Mouse (Mus musculus) midbrain, embryonic 13.5 days (tissue): Measurements from ENCODE around the gene Phldb1. TPM values are rescaled to one million over a fixed set of nuclear protein-coding genes. Genes with fewer than 3 reads are reported as not detected.

Experiments used
- ATAC-seq: fragments of 200-750 bp; cut with Nextera tagmentation; 2 replicates; pipeline ENCODE4 v1.8.0; 2017; ENCODE audit warnings: mild to moderate bottlenecking, moderate TSS enrichment, moderate library complexity
- H3K27ac ChIP-seq: fragments of 300-500 bp; sonication (generic); 2 replicates; pipeline ENCODE4 v1.5.1; 2015; ENCODE audit warnings: inconsistent platforms, mild to moderate bottlenecking, moderate library complexity
- H3K27me3 ChIP-seq: fragments of 300-500 bp; sonication (generic); 2 replicates; pipeline ENCODE4 v1.6.1; 2015; ENCODE audit warnings: mild to moderate bottlenecking, inconsistent platforms
- H3K36me3 ChIP-seq: fragments of 300-500 bp; sonication (generic); 2 replicates; pipeline ENCODE4 v1.6.1; 2015; ENCODE audit warnings: mild to moderate bottlenecking, inconsistent platforms
- H3K4me1 ChIP-seq: fragments of 300-500 bp; sonication (generic); replicated peaks from 2 replicates; pipeline ENCODE4 v1.6.1; 2015; ENCODE audit warnings: inconsistent platforms
- H3K4me2 ChIP-seq: fragments of 300-500 bp; sonication (generic); replicated peaks from 2 replicates; pipeline ENCODE4 v1.6.1; 2015; ENCODE audit warnings: moderate library complexity, mild to moderate bottlenecking, inconsistent platforms
- H3K4me3 ChIP-seq: fragments of 300-500 bp; sonication (generic); replicated peaks from 2 replicates; pipeline ENCODE4 v1.5.1; 2015; ENCODE audit warnings: mild to moderate bottlenecking, inconsistent platforms
- H3K9ac ChIP-seq: fragments of 300-500 bp; sonication (generic); replicated peaks from 2 replicates; pipeline ENCODE4 v1.6.1; 2015; ENCODE audit warnings: mild to moderate bottlenecking, inconsistent platforms
- H3K9me3 ChIP-seq: fragments of 300-500 bp; sonication (generic); 2 replicates; pipeline ENCODE4 v1.6.1; 2016; ENCODE audit warnings: mild to moderate bottlenecking, inconsistent platforms
- WGBS: fragments of 180-500 bp; shearing (Covaris S2); methylation state at CpG from one replicate; pipeline ENCODE4 v1.1.7; 2015; 5-methylcytosine and 5-hydroxymethylcytosine counted together
- polyA plus RNA-seq: library from polyadenylated mRNA; unstranded; fragments of >200 nt; fragmentation: Nextera tagmentation; extraction: Ambion mirVana; gene quantifications from 2 replicates; pipeline ENCODE4 v1.2.1, GENCODE M21; 2015

The Phldb1 gene
- polyA plus RNA-seq, 1 experiment from 2014 or later, result 55.5 TPM

- ATAC-seq, result no peak
- H3K9me3 ChIP-seq, result no peaks in the 10 kb centered on the region
- no peaks in the 10 kb centered on the region for H3K27me3 ChIP-seq
- H3K4me2 ChIP-seq, result no peak overlapping the region
- no peak overlapping the region for H3K27ac ChIP-seq
- no peak overlapping the region for H3K9ac ChIP-seq
- WGBS, result 95% methylated on average over 29 of the region's 29 CpGs
- no peak overlapping the region for H3K4me3 ChIP-seq
- peaks cover 39% of the 10 kb centered on the region for H3K4me1 ChIP-seq
- peaks cover 75% of the 10 kb centered on the region for H3K36me3 ChIP-seq
Observed at GRCm38 (mm10) chr9:44715705-44716362, 19.2 kb downstream of the Phldb1 start.

- H3K36me3 ChIP-seq, result peaks cover 82% of the 10 kb centered on the region
Observed at GRCm38 (mm10) chr9:44715109-44715508, 19.9 kb downstream of the Phldb1 start.

GRCm38 (mm10) chr9:44713574-44713973 lies 21.4 kb downstream of the Phldb1 start:
- Histone ChIP-seq H3K4me2 (no peak overlapping the region), H3K27ac (no peak overlapping the region), H3K4me1 (peaks cover 32% of the 10 kb centered on the region), H3K27me3 (no peaks in the 10 kb centered on the region; the same call in 1 of the 2 replicates), H3K9ac (no peak overlapping the region), H3K9me3 (no peaks in the 10 kb centered on the region), H3K4me3 (no peak overlapping the region), H3K36me3 (peaks cover 91% of the 10 kb centered on the region)
- WGBS, result 86% methylated on average over 2 of the region's 2 CpGs
- ATAC-seq, result no peak

More at GRCm38 (mm10) chr9:44715109-44715508, 19.9 kb downstream of the Phldb1 start:
- Histone ChIP-seq H3K27ac (no peak overlapping the region), H3K4me1 (peaks cover 34% of the 10 kb centered on the region), H3K4me3 (no peak overlapping the region), H3K9ac (no peak overlapping the region), H3K4me2 (no peak overlapping the region), H3K9me3 (no peaks in the 10 kb centered on the region), H3K27me3 (no peaks in the 10 kb centered on the region)
- WGBS, result 89% methylated on average over 17 of the region's 17 CpGs
- no peak for ATAC-seq

- Histone ChIP-seq H3K4me3 (no peak overlapping the region), H3K27me3 (no peaks in the 10 kb centered on the region; the same call in 1 of the 2 replicates), H3K9me3 (no peaks in the 10 kb centered on the region), H3K4me1 (peaks cover 32% of the 10 kb centered on the region), H3K9ac (no peak overlapping the region), H3K27ac (no peak overlapping the region), H3K4me2 (no peak overlapping the region), H3K36me3 (peaks cover 88% of the 10 kb centered on the region)
- ATAC-seq, result no peak
- WGBS, result 94% methylated on average over 6 of the region's 6 CpGs
Observed at GRCm38 (mm10) chr9:44713080-44713479, 21.9 kb downstream of the Phldb1 start.

GRCm38 (mm10) chr9:44711602-44712001 lies 23.4 kb downstream of the Phldb1 start:
- Histone ChIP-seq H3K27me3 (no peaks in the 10 kb centered on the region; the same call in 1 of the 2 replicates), H3K27ac (no peak overlapping the region), H3K9me3 (no peaks in the 10 kb centered on the region), H3K4me1 (peaks cover 29% of the 10 kb centered on the region), H3K4me2 (no peak overlapping the region), H3K36me3 (peaks cover 86% of the 10 kb centered on the region), H3K9ac (no peak overlapping the region), H3K4me3 (no peak overlapping the region)
- no peak for ATAC-seq
- 70% methylated on average over 17 of the region's 17 CpGs for WGBS

- H3K9ac ChIP-seq, result no peak overlapping the region
- H3K4me1 ChIP-seq, result peaks cover 29% of the 10 kb centered on the region
- 86% methylated on average over 5 of the region's 5 CpGs for WGBS
- H3K9me3 ChIP-seq, result no peaks in the 10 kb centered on the region
- H3K27me3 ChIP-seq, result no peaks in the 10 kb centered on the region; the same call in 1 of the 2 replicates
- ATAC-seq, result no peak
- H3K36me3 ChIP-seq, result peaks cover 86% of the 10 kb centered on the region
- no peak overlapping the region for H3K4me3 ChIP-seq
- no peak overlapping the region for H3K27ac ChIP-seq
- H3K4me2 ChIP-seq, result no peak overlapping the region
Observed at GRCm38 (mm10) chr9:44710213-44710612, 24.8 kb downstream of the Phldb1 start.

- no peaks in the 10 kb centered on the region for H3K9me3 ChIP-seq
- no peak overlapping the region for H3K9ac ChIP-seq
- H3K36me3 ChIP-seq, result peaks cover 86% of the 10 kb centered on the region
- ATAC-seq, result peak; percentile 26; the same call in 1 of the 2 replicates
- H3K4me1 ChIP-seq, result peaks cover 29% of the 10 kb centered on the region
- 40% methylated on average over 2 of the region's 2 CpGs for WGBS
- H3K27ac ChIP-seq, result no peak overlapping the region
- no peaks in the 10 kb centered on the region; the same call in 1 of the 2 replicates for H3K27me3 ChIP-seq
- H3K4me2 ChIP-seq, result no peak overlapping the region
- no peak overlapping the region for H3K4me3 ChIP-seq
Observed at GRCm38 (mm10) chr9:44709600-44709999, 25.4 kb downstream of the Phldb1 start.

- Histone ChIP-seq H3K36me3 (peaks cover 86% of the 10 kb centered on the region), H3K4me3 (peak overlapping the region; percentile 24; the same call in 1 of the 2 replicates), H3K4me2 (peak overlapping the region; percentile 52), H3K27me3 (no peaks in the 10 kb centered on the region; the same call in 1 of the 2 replicates), H3K27ac (no peak overlapping the region), H3K9me3 (no peaks in the 10 kb centered on the region), H3K4me1 (peaks cover 29% of the 10 kb centered on the region), H3K9ac (0 out of 2 replicates have a peak overlapping the region, but pooled peaks have one; percentile 50)
- WGBS, result 17% methylated on average over 6 of the region's 6 CpGs
- ATAC-seq, result peak; percentile 25; the same call in 1 of the 2 replicates
Observed at GRCm38 (mm10) chr9:44708925-44709324, 26.1 kb downstream of the Phldb1 start.

GRCm38 (mm10) chr9:44708429-44708765 lies 26.6 kb downstream of the Phldb1 start:
- H3K27me3 ChIP-seq, result no peaks in the 10 kb centered on the region; the same call in 1 of the 2 replicates
- peak overlapping the region; percentile 52 for H3K4me2 ChIP-seq
- H3K4me1 ChIP-seq, result peaks cover 26% of the 10 kb centered on the region
- WGBS, result 1% methylated on average over 21 of the region's 24 CpGs
- H3K27ac ChIP-seq, result no peak overlapping the region
- peaks cover 86% of the 10 kb centered on the region for H3K36me3 ChIP-seq
- H3K4me3 ChIP-seq, result peak overlapping the region; percentile 24
- peak overlapping the region; percentile 49; the same call in 1 of the 2 replicates for H3K9ac ChIP-seq
- ATAC-seq, result peak; percentile 65
- no peaks in the 10 kb centered on the region for H3K9me3 ChIP-seq

- peak overlapping the region; percentile 52 for H3K4me2 ChIP-seq
- WGBS, result 17% methylated on average over 28 of the region's 28 CpGs
- no peaks in the 10 kb centered on the region; the same call in 1 of the 2 replicates for H3K27me3 ChIP-seq
- H3K4me3 ChIP-seq, result peak overlapping the region; percentile 24
- peak; percentile 47 for ATAC-seq
- H3K36me3 ChIP-seq, result peaks cover 86% of the 10 kb centered on the region
- H3K27ac ChIP-seq, result no peak overlapping the region
- no peaks in the 10 kb centered on the region for H3K9me3 ChIP-seq
- peak overlapping the region; percentile 49; the same call in 1 of the 2 replicates for H3K9ac ChIP-seq
- peaks cover 24% of the 10 kb centered on the region for H3K4me1 ChIP-seq
Observed at GRCm38 (mm10) chr9:44707749-44708428, 27.1 kb downstream of the Phldb1 start.

GRCm38 (mm10) chr9:44699730-44700129 lies 35.3 kb downstream of the Phldb1 start:
- H3K4me2 ChIP-seq, result no peak overlapping the region
- no peak for ATAC-seq
- H3K27ac ChIP-seq, result no peak overlapping the region
- no peaks in the 10 kb centered on the region for H3K27me3 ChIP-seq
- H3K9ac ChIP-seq, result no peak overlapping the region
- WGBS, result 91% methylated on average over 5 of the region's 5 CpGs
- H3K9me3 ChIP-seq, result no peaks in the 10 kb centered on the region
- no peaks in the 10 kb centered on the region for H3K4me1 ChIP-seq
- no peak overlapping the region for H3K4me3 ChIP-seq
- peaks cover 99% of the 10 kb centered on the region for H3K36me3 ChIP-seq

- Histone ChIP-seq H3K27ac (no peak overlapping the region), H3K36me3 (peaks cover 99% of the 10 kb centered on the region), H3K9ac (no peak overlapping the region), H3K27me3 (no peaks in the 10 kb centered on the region), H3K4me1 (no peaks in the 10 kb centered on the region), H3K4me3 (no peak overlapping the region), H3K9me3 (no peaks in the 10 kb centered on the region), H3K4me2 (no peak overlapping the region)
- WGBS, result 91% methylated on average over 10 of the region's 10 CpGs
- ATAC-seq, result no peak
Observed at GRCm38 (mm10) chr9:44699196-44699595, 35.8 kb downstream of the Phldb1 start.
